Mouse (Mus musculus): ENCODE measurements around the gene Fcrl1.
"Not testable (repeated sequence)": the region's sequence is repeated elsewhere in the genome, so short reads cannot be mapped to it uniquely, and the experiment has no call there.

The Fcrl1 gene

GRCm38 (mm10) chr3:87376195-87377165 is at the start of gene Fcrl1:
TSS of gene Fcrl1 (plus strand) at chr3:87376387.
- DNase-seq: no peak

- no peak for DNase-seq
Observed at GRCm38 (mm10) chr3:87337899-87338298, 38.3 kb upstream of the Fcrl1 start.

GRCm38 (mm10) chr3:87350992-87351391 is 25.2 kb upstream of the Fcrl1 start:
- DNase-seq: not testable (repeated sequence)

- no peak for DNase-seq
Observed at GRCm38 (mm10) chr3:87357581-87357980, 18.6 kb upstream of the Fcrl1 start, which contains the start of gene Cd5l. TSS of gene Cd5l (plus strand) at chr3:87357881.

GRCm38 (mm10) chr3:87359215-87359614 is 17.0 kb upstream of the Fcrl1 start:
- DNase-seq: no peak

GRCm38 (mm10) chr3:87360466-87360865 is 15.7 kb upstream of the Fcrl1 start:
- DNase-seq: no peak

GRCm38 (mm10) chr3:87365691-87366090 is 10.5 kb upstream of the Fcrl1 start:
- no peak for DNase-seq

GRCm38 (mm10) chr3:87367511-87367910 is 8.7 kb upstream of the Fcrl1 start:
- DNase-seq: no peak

GRCm38 (mm10) chr3:87369181-87369580 is 7.0 kb upstream of the Fcrl1 start:
- DNase-seq: no peak

- no peak for DNase-seq
Observed at GRCm38 (mm10) chr3:87377228-87377627, 1.0 kb downstream of the Fcrl1 start.

- DNase-seq: no peak
Observed at GRCm38 (mm10) chr3:87377719-87378118, 1.5 kb downstream of the Fcrl1 start.

- not testable (repeated sequence) for DNase-seq
Observed at GRCm38 (mm10) chr3:87379641-87380315, 3.6 kb downstream of the Fcrl1 start.

- DNase-seq: no peak
Observed at GRCm38 (mm10) chr3:87381806-87382712, 5.9 kb downstream of the Fcrl1 start.

- no peak for DNase-seq
Observed at GRCm38 (mm10) chr3:87383308-87383707, 7.1 kb downstream of the Fcrl1 start.

GRCm38 (mm10) chr3:87385105-87385504 is 8.9 kb downstream of the Fcrl1 start:
- DNase-seq: no peak

- DNase-seq: no peak
Observed at GRCm38 (mm10) chr3:87390935-87391334, 14.7 kb downstream of the Fcrl1 start.

- DNase-seq: no peak
Observed at GRCm38 (mm10) chr3:87398809-87399208, 22.6 kb downstream of the Fcrl1 start.

- DNase-seq: no peak
Observed at GRCm38 (mm10) chr3:87399906-87400305, 23.7 kb downstream of the Fcrl1 start.

- no peak for DNase-seq
Observed at GRCm38 (mm10) chr3:87401321-87401720, 25.1 kb downstream of the Fcrl1 start.

- DNase-seq: no peak
Observed at GRCm38 (mm10) chr3:87408171-87408570, 32.0 kb downstream of the Fcrl1 start.

GRCm38 (mm10) chr3:87409196-87409935 is 33.2 kb downstream of the Fcrl1 start:
- no peak for DNase-seq

- no peak for DNase-seq
Observed at GRCm38 (mm10) chr3:87410605-87411004, 34.4 kb downstream of the Fcrl1 start.

Data from cerebellum, adult 9-11 months (tissue).